Mouse (Mus musculus) forebrain, postnatal 0 days (tissue): ENCODE results near the gene Rab13. TPM values are rescaled to one million over a fixed set of nuclear protein-coding genes. Genes with fewer than 3 reads are reported as not detected.
A peak's percentile ranks its signal among the peaks of the same experiment; 100 is the strongest.

ENCODE experiments used
- ATAC-seq: fragments of 200-750 bp; cut with Nextera tagmentation; 2 replicates; pipeline ENCODE4 v1.8.0; 2017; ENCODE audit warnings: mild to moderate bottlenecking, moderate library complexity
- DNase-seq: peaks from one replicate; pipeline ENCODE4 v3.0.0-alpha.2; 2015
- H3K27ac ChIP-seq: fragments of 300-500 bp; sonication (generic); 2 replicates; pipeline ENCODE4 v1.5.1; 2014; ENCODE audit warnings: low read depth, mild to moderate bottlenecking, antibody characterized with exemption, low read length, moderate library complexity, mixed read lengths
- H3K27me3 ChIP-seq: fragments of 300-500 bp; sonication (generic); 2 replicates; pipeline ENCODE4 v1.6.1; 2014; ENCODE audit warnings: mild to moderate bottlenecking, low read length, mixed read lengths; ENCODE audit not compliant: insufficient read depth
- H3K36me3 ChIP-seq: fragments of 300-500 bp; sonication (generic); 2 replicates; pipeline ENCODE4 v1.6.1; 2014; ENCODE audit warnings: mild to moderate bottlenecking, moderate library complexity; ENCODE audit not compliant: insufficient read depth
- H3K4me1 ChIP-seq: fragments of 300-500 bp; sonication (generic); 2 replicates; pipeline ENCODE4 v1.6.1; 2014; ENCODE audit warnings: antibody characterized with exemption; ENCODE audit not compliant: insufficient read depth
- H3K4me2 ChIP-seq: fragments of 300-500 bp; sonication (generic); 2 replicates; pipeline ENCODE4 v1.6.1; 2014; ENCODE audit warnings: low read depth, mild to moderate bottlenecking, moderate library complexity
- H3K4me3 ChIP-seq: fragments of 300-500 bp; sonication (generic); 2 replicates; pipeline ENCODE4 v1.5.1; 2014; ENCODE audit warnings: low read depth, low read length, mixed read lengths
- H3K9ac ChIP-seq: fragments of 300-500 bp; sonication (generic); 2 replicates; pipeline ENCODE4 v1.6.1; 2014; ENCODE audit warnings: mild to moderate bottlenecking
- H3K9me3 ChIP-seq: fragments of 300-500 bp; sonication (generic); 2 replicates; pipeline ENCODE4 v1.6.1; 2016; ENCODE audit warnings: low read length
- CTCF ChIP-seq: sonication (generic); IDR thresholded peaks from 2 replicates; pipeline ENCODE4 v1.5.1; 2016; ENCODE audit warnings: antibody characterized with exemption, control low read depth, low read depth
- WGBS: fragments of 180-500 bp; shearing (Covaris S2); extraction: QIAGEN DNeasy Blood & Tissue Kit; methylation state at CpG from one replicate; pipeline ENCODE4 v1.1.7; 2014; 5-methylcytosine and 5-hydroxymethylcytosine counted together
- polyA plus RNA-seq: library from polyadenylated mRNA; unstranded; fragments of >200 nt; fragmentation: Nextera tagmentation; extraction: Ambion mirVana; gene quantifications from 2 replicates; pipeline ENCODE4 v1.2.1, GENCODE M21; 2015
- total RNA-seq: library from RNA; depleted of rRNA; stranded (reverse); fragments of >200 nt; gene quantifications from 2 replicates; pipeline ENCODE4 v1.2.3, GENCODE M21; 2014

Gene Rab13
- total and polyA plus RNA-seq, 2 experiments from 2014 or later: 9.8 to 20.1 TPM

GRCm38 (mm10) chr3:90202884-90203283 lies 10.6 kb upstream of the Rab13 start:
- ATAC-seq (no peak), DNase-seq (no peak)
- Histone ChIP-seq H3K27me3 (no peaks in the 10 kb centered on the region), H3K36me3 (peaks cover 3% of the 10 kb centered on the region; the same call in 1 of the 2 replicates), H3K4me3 (no peak overlapping the region), H3K4me2 (no peak overlapping the region), H3K27ac (no peak overlapping the region), H3K9ac (no peak overlapping the region), H3K4me1 (no peaks in the 10 kb centered on the region), H3K9me3 (no peaks in the 10 kb centered on the region)
- WGBS: 40% methylated on average over 1 of the region's 1 CpGs
- TF ChIP-seq CTCF: no peak

- DNase-seq (no peak), ATAC-seq (no peak)
- WGBS: 68% methylated on average over 5 of the region's 5 CpGs
- TF ChIP-seq CTCF: no peak
- no peaks in the 10 kb centered on the region for H3K4me1 ChIP-seq
- no peaks in the 10 kb centered on the region for H3K27me3 ChIP-seq
- H3K4me2 ChIP-seq: no peak overlapping the region
- no peaks in the 10 kb centered on the region for H3K9me3 ChIP-seq
- H3K27ac ChIP-seq: no peak overlapping the region
- peaks cover 10% of the 10 kb centered on the region for H3K36me3 ChIP-seq
- no peak overlapping the region for H3K4me3 ChIP-seq
- H3K9ac ChIP-seq: no peak overlapping the region
Observed at GRCm38 (mm10) chr3:90203619-90204018, 9.9 kb upstream of the Rab13 start.

- no peak for DNase-seq
- TF ChIP-seq CTCF: no peak
- no peak for ATAC-seq
- no peak overlapping the region for H3K27ac ChIP-seq
- peaks cover 20% of the 10 kb centered on the region for H3K36me3 ChIP-seq
- H3K4me2 ChIP-seq: no peak overlapping the region
- no peak overlapping the region for H3K9ac ChIP-seq
- no peaks in the 10 kb centered on the region for H3K9me3 ChIP-seq
- H3K4me1 ChIP-seq: no peaks in the 10 kb centered on the region
- H3K4me3 ChIP-seq: no peak overlapping the region
- WGBS: 98% methylated on average over 2 of the region's 2 CpGs
- no peaks in the 10 kb centered on the region for H3K27me3 ChIP-seq
Observed at GRCm38 (mm10) chr3:90204582-90204981, 8.9 kb upstream of the Rab13 start.

GRCm38 (mm10) chr3:90208662-90209061 lies 4.8 kb upstream of the Rab13 start:
- 96% methylated on average over 2 of the region's 2 CpGs for WGBS
- no peak for TF ChIP-seq CTCF
- peaks cover 46% of the 10 kb centered on the region for H3K36me3 ChIP-seq
- H3K9me3 ChIP-seq: no peaks in the 10 kb centered on the region
- H3K4me2 ChIP-seq: no peak overlapping the region
- no peaks in the 10 kb centered on the region for H3K27me3 ChIP-seq
- H3K27ac ChIP-seq: no peak overlapping the region
- H3K9ac ChIP-seq: no peak overlapping the region
- peaks cover 14% of the 10 kb centered on the region for H3K4me1 ChIP-seq
- ATAC-seq (no peak), DNase-seq (no peak)
- H3K4me3 ChIP-seq: no peak overlapping the region

- no peak overlapping the region for H3K27ac ChIP-seq
- no peaks in the 10 kb centered on the region for H3K27me3 ChIP-seq
- TF ChIP-seq CTCF: no peak
- no peak overlapping the region for H3K9ac ChIP-seq
- WGBS: 89% methylated on average over 5 of the region's 5 CpGs
- no peak overlapping the region for H3K4me2 ChIP-seq
- DNase-seq (no peak), ATAC-seq (no peak)
- no peaks in the 10 kb centered on the region for H3K9me3 ChIP-seq
- H3K4me3 ChIP-seq: no peak overlapping the region
- H3K4me1 ChIP-seq: peaks cover 14% of the 10 kb centered on the region
- peaks cover 46% of the 10 kb centered on the region for H3K36me3 ChIP-seq
Observed at GRCm38 (mm10) chr3:90209908-90210566, 3.5 kb upstream of the Rab13 start.

GRCm38 (mm10) chr3:90211475-90212398 lies 1.8 kb upstream of the Rab13 start:
- no peak overlapping the region for H3K4me3 ChIP-seq
- H3K27me3 ChIP-seq: no peaks in the 10 kb centered on the region
- H3K4me2 ChIP-seq: peak overlapping the region; percentile 53
- ATAC-seq: no peak
- H3K36me3 ChIP-seq: peaks cover 46% of the 10 kb centered on the region
- H3K9ac ChIP-seq: no peak overlapping the region
- TF ChIP-seq CTCF: no peak
- no peak overlapping the region for H3K27ac ChIP-seq
- H3K9me3 ChIP-seq: no peaks in the 10 kb centered on the region
- H3K4me1 ChIP-seq: peaks cover 14% of the 10 kb centered on the region
- DNase-seq: no peak
- 81% methylated on average over 13 of the region's 13 CpGs for WGBS

- Histone ChIP-seq H3K27me3 (no peaks in the 10 kb centered on the region), H3K9ac (peak overlapping the region; percentile 91), H3K4me2 (peak overlapping the region; percentile 53), H3K4me1 (peaks cover 14% of the 10 kb centered on the region), H3K27ac (peak overlapping the region; percentile 85; the same call in 1 of the 2 replicates), H3K9me3 (no peaks in the 10 kb centered on the region), H3K4me3 (peak overlapping the region; percentile 74), H3K36me3 (peaks cover 44% of the 10 kb centered on the region)
- no peak for ATAC-seq
- 23% methylated on average over 5 of the region's 5 CpGs for WGBS
- DNase-seq: no peak
- TF ChIP-seq CTCF: no peak
Observed at GRCm38 (mm10) chr3:90212723-90213122, 772 bp upstream of the Rab13 start.
